Mouse (Mus musculus) lung, embryonic 16.5 days (tissue): Measurements from ENCODE around the gene Chst2. TPM values are rescaled to one million over a fixed set of nuclear protein-coding genes. Genes with fewer than 3 reads are reported as not detected.

ENCODE experiments used
- ATAC-seq: fragments of 200-750 bp; cut with Nextera tagmentation; 2 replicates; pipeline ENCODE4 v1.8.0; 2017; ENCODE audit warnings: low read depth, mild to moderate bottlenecking, moderate library complexity
- H3K27ac ChIP-seq: fragments of 300-500 bp; sonication (generic); 2 replicates; pipeline ENCODE4 v1.5.1; 2014; ENCODE audit warnings: mild to moderate bottlenecking, control low read depth, low read length
- H3K27me3 ChIP-seq: fragments of 300-500 bp; sonication (generic); 2 replicates; pipeline ENCODE4 v1.6.1; 2014; ENCODE audit warnings: low read depth, low read length, mixed read lengths; ENCODE audit not compliant: control insufficient read depth, insufficient read depth
- H3K36me3 ChIP-seq: fragments of 300-500 bp; sonication (generic); 2 replicates; pipeline ENCODE4 v1.6.1; 2014; ENCODE audit warnings: low read length; ENCODE audit not compliant: control insufficient read depth, insufficient read depth
- H3K4me1 ChIP-seq: fragments of 300-500 bp; sonication (generic); replicated peaks from 2 replicates; pipeline ENCODE4 v1.6.1; 2014; ENCODE audit warnings: low read length, mixed read lengths; ENCODE audit not compliant: control insufficient read depth, insufficient read depth
- H3K4me2 ChIP-seq: fragments of 300-500 bp; sonication (generic); 2 replicates; pipeline ENCODE4 v1.6.1; 2014; ENCODE audit warnings: low read depth, low read length, control low read depth
- H3K4me3 ChIP-seq: fragments of 300-500 bp; sonication (generic); 2 replicates; pipeline ENCODE4 v1.5.1; 2014; ENCODE audit warnings: mild to moderate bottlenecking, low read length, control low read depth
- H3K9ac ChIP-seq: fragments of 300-500 bp; sonication (generic); 2 replicates; pipeline ENCODE4 v1.6.1; 2014; ENCODE audit warnings: low read length, control low read depth
- H3K9me3 ChIP-seq: fragments of 300-500 bp; sonication (generic); 2 replicates; pipeline ENCODE4 v1.6.1; 2016; ENCODE audit warnings: low read length; ENCODE audit not compliant: control insufficient read depth
- WGBS: fragments of 180-500 bp; shearing (Covaris S2); extraction: QIAGEN DNeasy Blood & Tissue Kit; methylation state at CpG from one replicate; pipeline ENCODE4 v1.1.7; 2014; 5-methylcytosine and 5-hydroxymethylcytosine counted together
- polyA plus RNA-seq: library from polyadenylated mRNA; unstranded; fragments of >200 nt; fragmentation: Nextera tagmentation; extraction: Ambion mirVana; gene quantifications from 2 replicates; pipeline ENCODE4 v1.2.1, GENCODE M21; 2015

Gene Chst2
- polyA plus RNA-seq, 1 experiment from 2014 or later: 10.1 TPM

DNA sequence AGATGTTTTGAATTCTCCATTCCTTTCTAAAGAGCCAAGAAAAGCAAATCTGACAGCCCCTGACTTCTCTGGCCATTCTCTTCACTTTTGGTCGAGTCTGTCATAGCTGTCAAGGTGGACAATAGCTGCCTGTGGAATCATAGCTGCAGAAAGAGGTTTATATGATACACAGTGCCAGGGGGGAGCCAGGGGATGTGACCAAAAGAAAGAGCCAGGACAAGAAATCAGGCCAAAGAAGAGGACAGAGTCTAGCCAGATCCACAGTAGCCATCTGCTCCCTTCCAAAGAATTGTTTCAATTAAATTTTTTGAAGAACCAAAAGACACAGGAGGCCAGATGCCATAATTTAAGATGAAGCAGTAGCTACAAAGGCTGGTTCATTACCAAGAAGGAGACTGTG lies 30.6 kb downstream of the Chst2 start:
- Histone ChIP-seq H3K36me3 (no peaks in the 10 kb centered on the region), H3K4me3 (no peak overlapping the region), H3K4me2 (no peak overlapping the region), H3K4me1 (no peaks in the 10 kb centered on the region; the same call in 1 of the 2 replicates), H3K27ac (no peak overlapping the region), H3K27me3 (no peaks in the 10 kb centered on the region), H3K9ac (no peak overlapping the region), H3K9me3 (no peaks in the 10 kb centered on the region)
- WGBS: 47% methylated on average over 1 of the region's 1 CpGs
- ATAC-seq: no peak

DNA sequence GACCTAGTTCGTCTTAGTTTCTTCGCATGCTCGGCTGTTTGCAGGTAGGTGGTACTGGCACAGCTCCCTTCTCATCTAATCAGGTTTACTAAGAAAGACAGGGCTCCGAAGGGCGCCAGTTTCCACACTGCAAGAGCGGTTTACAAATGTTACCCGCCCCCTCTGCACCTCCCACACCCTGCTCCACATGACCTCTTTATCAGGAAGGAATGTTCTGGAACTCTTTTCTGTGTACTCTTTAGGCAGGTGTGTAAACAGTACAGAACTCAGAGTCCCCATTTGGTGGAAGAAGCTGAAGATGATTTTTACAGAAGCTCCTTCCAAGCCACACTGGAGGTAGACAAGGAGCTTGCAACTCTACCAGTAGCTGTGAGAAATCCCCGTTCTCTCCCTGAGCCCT lies 31.2 kb downstream of the Chst2 start:
- Histone ChIP-seq H3K36me3 (no peaks in the 10 kb centered on the region), H3K4me1 (no peaks in the 10 kb centered on the region; the same call in 1 of the 2 replicates), H3K27ac (no peak overlapping the region), H3K27me3 (no peaks in the 10 kb centered on the region), H3K4me2 (no peak overlapping the region), H3K4me3 (no peak overlapping the region), H3K9me3 (no peaks in the 10 kb centered on the region), H3K9ac (no peak overlapping the region)
- 46% methylated on average over 8 of the region's 8 CpGs for WGBS
- peak; percentile 70; the same call in 1 of the 2 replicates for ATAC-seq

DNA sequence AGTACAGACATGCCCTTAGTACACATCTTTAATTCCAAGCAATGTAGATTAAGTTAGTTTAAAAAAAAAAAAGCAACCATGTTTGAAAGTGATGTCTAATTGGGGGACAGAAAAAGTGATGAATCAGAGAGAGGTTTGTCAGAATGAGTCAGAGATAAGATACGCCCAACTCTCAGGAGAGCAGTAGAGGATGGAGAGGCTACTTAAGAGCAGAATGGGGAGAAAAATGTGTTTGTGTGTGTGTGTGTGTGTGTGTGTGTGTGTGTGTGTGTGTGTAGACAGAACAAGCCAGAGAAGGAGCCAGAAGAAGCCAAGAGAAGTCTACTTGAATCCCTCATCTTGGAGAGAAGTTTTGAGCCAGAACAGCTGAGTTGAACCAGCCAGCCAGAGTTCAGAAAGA lies 32.8 kb downstream of the Chst2 start:
- H3K27ac ChIP-seq: no peak overlapping the region
- ATAC-seq: no peak
- H3K4me3 ChIP-seq: no peak overlapping the region
- no peak overlapping the region for H3K4me2 ChIP-seq
- H3K9ac ChIP-seq: no peak overlapping the region
- WGBS: 88% methylated on average over 1 of the region's 1 CpGs
- H3K27me3 ChIP-seq: no peaks in the 10 kb centered on the region
- H3K9me3 ChIP-seq: no peaks in the 10 kb centered on the region
- no peaks in the 10 kb centered on the region for H3K36me3 ChIP-seq
- H3K4me1 ChIP-seq: no peaks in the 10 kb centered on the region; the same call in 1 of the 2 replicates

GRCm38 (mm10) chr9:95365882-95366281 lies 40.6 kb downstream of the Chst2 start:
- no peak for ATAC-seq
- 83% methylated on average over 3 of the region's 3 CpGs for WGBS
- no peak overlapping the region for H3K4me3 ChIP-seq
- H3K9ac ChIP-seq: no peak overlapping the region
- H3K4me2 ChIP-seq: no peak overlapping the region
- no peaks in the 10 kb centered on the region for H3K4me1 ChIP-seq
- no peaks in the 10 kb centered on the region for H3K27me3 ChIP-seq
- H3K36me3 ChIP-seq: no peaks in the 10 kb centered on the region
- H3K9me3 ChIP-seq: no peaks in the 10 kb centered on the region
- H3K27ac ChIP-seq: no peak overlapping the region

- H3K9ac ChIP-seq: no peak overlapping the region
- WGBS: 75% methylated on average over 5 of the region's 5 CpGs
- H3K27me3 ChIP-seq: no peaks in the 10 kb centered on the region
- ATAC-seq: no peak
- H3K4me3 ChIP-seq: no peak overlapping the region
- no peaks in the 10 kb centered on the region for H3K4me1 ChIP-seq
- H3K27ac ChIP-seq: no peak overlapping the region
- H3K4me2 ChIP-seq: no peak overlapping the region
- no peaks in the 10 kb centered on the region for H3K36me3 ChIP-seq
- H3K9me3 ChIP-seq: no peaks in the 10 kb centered on the region
Measured at GRCm38 (mm10) chr9:95353829-95354391, 52.6 kb downstream of the Chst2 start.

DNA sequence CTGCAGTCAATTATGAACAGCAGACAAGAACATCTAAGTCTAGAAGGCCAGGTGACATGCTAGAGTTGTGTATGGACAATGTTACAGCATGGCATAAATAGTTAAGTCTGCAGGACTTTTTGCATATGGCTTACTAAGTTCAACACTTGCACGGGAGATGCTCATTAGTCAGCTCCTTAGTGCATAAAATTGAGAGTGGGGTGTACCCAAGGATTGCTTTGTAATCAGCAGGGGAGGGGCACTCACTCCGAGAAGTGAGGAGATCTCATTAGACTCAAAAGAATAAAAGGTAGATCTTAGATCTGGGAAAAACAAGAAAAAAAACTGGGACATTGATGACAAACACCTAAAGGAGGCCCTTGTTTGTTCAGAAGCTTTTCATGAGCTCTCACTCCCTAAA lies 54.6 kb downstream of the Chst2 start:
- no peaks in the 10 kb centered on the region for H3K9me3 ChIP-seq
- H3K27me3 ChIP-seq: no peaks in the 10 kb centered on the region
- H3K4me1 ChIP-seq: no peaks in the 10 kb centered on the region
- 81% methylated on average over 2 of the region's 2 CpGs for WGBS
- H3K27ac ChIP-seq: no peak overlapping the region
- H3K4me2 ChIP-seq: no peak overlapping the region
- ATAC-seq: no peak
- H3K9ac ChIP-seq: no peak overlapping the region
- no peak overlapping the region for H3K4me3 ChIP-seq
- H3K36me3 ChIP-seq: no peaks in the 10 kb centered on the region

DNA sequence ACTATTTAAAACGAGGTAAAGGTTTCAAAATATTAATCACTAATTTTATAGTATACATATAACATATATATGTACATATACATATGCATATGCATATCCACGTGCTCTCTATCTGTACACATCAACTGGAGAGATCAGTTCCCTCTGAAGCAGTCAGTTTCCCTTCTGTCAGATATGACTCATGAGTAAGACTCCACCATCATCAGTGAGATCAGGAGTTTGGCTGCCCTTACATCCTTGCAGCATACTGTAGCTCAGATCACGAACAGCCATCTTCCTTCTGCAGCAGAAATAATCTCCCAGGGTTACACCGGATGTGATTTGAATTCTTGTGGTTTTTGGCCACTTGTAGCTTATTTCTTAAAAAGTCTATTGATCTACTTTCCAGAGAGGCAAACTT lies 56.0 kb downstream of the Chst2 start:
- Histone ChIP-seq H3K36me3 (no peaks in the 10 kb centered on the region), H3K4me2 (no peak overlapping the region), H3K27me3 (no peaks in the 10 kb centered on the region), H3K9me3 (no peaks in the 10 kb centered on the region), H3K9ac (no peak overlapping the region), H3K4me1 (no peaks in the 10 kb centered on the region), H3K27ac (no peak overlapping the region), H3K4me3 (no peak overlapping the region)
- ATAC-seq: no peak
- WGBS: 73% methylated on average over 4 of the region's 4 CpGs

Other genes starting within 250 kb of the Chst2 start
- gene U2surp, start 105.3 kb upstream of the Chst2 start, polyA plus RNA-seq: 114 and 135 TPM in 2 replicates
- 0.03 and 0.09 TPM in 2 replicates for gene Paqr9, start 152.9 kb upstream of the Chst2 start, polyA plus RNA-seq
- gene Pcolce2, start 230.9 kb upstream of the Chst2 start, polyA plus RNA-seq: 8.7 and 9.3 TPM in 2 replicates